In the genomic region with DNA sequence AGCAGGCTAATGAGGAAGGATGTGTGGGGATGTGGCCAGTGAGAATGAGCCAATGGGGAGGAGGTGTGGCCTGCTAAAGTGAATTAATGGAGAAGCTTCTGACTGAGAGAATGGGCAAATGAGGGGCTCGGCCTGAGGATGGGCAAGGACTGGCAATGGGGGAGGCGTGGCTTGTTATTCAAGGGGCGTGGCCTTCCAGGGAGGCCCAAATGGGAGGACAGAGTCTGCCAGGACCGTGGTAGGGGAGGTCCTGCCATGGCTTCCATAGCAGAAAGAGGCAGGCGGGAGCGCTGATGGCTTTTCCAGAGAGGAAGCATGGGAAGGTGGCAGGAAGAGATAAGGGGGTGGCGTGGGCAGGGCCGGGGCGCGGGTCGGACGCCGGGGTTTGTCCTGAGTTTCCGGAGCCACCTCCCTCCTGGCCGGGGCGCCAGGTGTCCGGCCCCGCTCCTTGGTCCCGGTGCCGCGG, we compare ENCODE assay signal across 8 mouse cellular contexts. TPM values are rescaled to one million over a fixed set of nuclear protein-coding genes. Genes with fewer than 3 reads are reported as not detected.
DNase-seq lines count a peak whose midpoint lies in the region; ATAC-seq and TF ChIP-seq lines count a peak whose summit lies in the region.

No protein-coding gene starts in this region.

- ATAC-seq in embryonic facial prominence, embryonic 11.5 days (replicated peaks; ENCODE audit: insufficient number of reproducible peaks, low FRiP score, low TSS enrichment, low read depth): 0 out of 2 replicates have a peak, but pooled peaks have one; percentile 41
- peak; percentile 72 for ATAC-seq in heart, embryonic 15.5 days (replicated peaks; ENCODE audit: insufficient number of reproducible peaks, insufficient read depth, low FRiP score, low read depth)
- peak; percentile 64 for ATAC-seq in kidney, postnatal 0 days (replicated peaks; ENCODE audit: low FRiP score, low read depth)
- ATAC-seq in stomach, embryonic 16.5 days (ENCODE audit: insufficient read depth, low FRiP score): peak; percentile 56

- peaks cover 0 to 37% of the 10 kb centered on the region in 2 experiments; a peak in 2 of 4 replicates for H3K4me1 ChIP-seq in MEL (ENCODE audit: control insufficient read depth in 1 of 2, insufficient read depth in 2 of 2, low read length in 2 of 2)
- no peaks in the 10 kb centered on the region for H3K4me1 ChIP-seq in embryonic facial prominence, embryonic 11.5 days (ENCODE audit: control insufficient read depth, insufficient read depth, low read length)
- H3K4me1 ChIP-seq in heart, embryonic 15.5 days (replicated peaks): peaks cover 24% of the 10 kb centered on the region
- 0 out of 2 replicates have a peak, but pooled peaks cover 5% of the 10 kb centered on the region for H3K4me1 ChIP-seq in kidney, postnatal 0 days (replicated peaks; ENCODE audit: insufficient read depth, low read length)
- 0 out of 2 replicates have a peak, but pooled peaks cover 4% of the 10 kb centered on the region for H3K4me1 ChIP-seq in stomach, embryonic 16.5 days (ENCODE audit: control insufficient read depth, insufficient read depth, low read length)

- 4% methylated on average over 20 of the region's 21 CpGs for WGBS in embryonic facial prominence, embryonic 11.5 days
- WGBS in heart, embryonic 15.5 days: 13% methylated on average over 21 of the region's 21 CpGs
- 11% methylated on average over 19 of the region's 21 CpGs for WGBS in kidney, postnatal 0 days
- WGBS in stomach, embryonic 16.5 days: 14% methylated on average over 21 of the region's 21 CpGs

- peak; percentile 93 for DNase-seq in MEL (ENCODE audit: low read depth, low spot score)
- DNase-seq in embryonic facial prominence, embryonic 11.5 days (ENCODE audit: low spot score): peak; percentile 35
- DNase-seq in kidney, postnatal 0 days (ENCODE audit: low spot score): peak; percentile 78
- DNase-seq in lung, postnatal 36 days: peak; percentile 90
- no peak for DNase-seq in layer of hippocampus, adult 18-20 months (ENCODE audit: low spot score in 2 of 2)
- no peak for DNase-seq in layer of hippocampus, adult 8-10 months (ENCODE audit: low spot score in 2 of 2)

- peak overlapping the region; percentile 46 for H3K9ac ChIP-seq in MEL (ENCODE audit: control insufficient read depth, low read depth, low read length, poor library complexity, severe bottlenecking)
- no peak overlapping the region for H3K9ac ChIP-seq in embryonic facial prominence, embryonic 11.5 days (replicated peaks; ENCODE audit: low read length)
- no peak overlapping the region for H3K9ac ChIP-seq in heart, embryonic 15.5 days
- H3K9ac ChIP-seq in kidney, postnatal 0 days (ENCODE audit: low read depth, low read length): peak overlapping the region; percentile 44
- H3K9ac ChIP-seq in stomach, embryonic 16.5 days (ENCODE audit: low read length): 0 out of 2 replicates have a peak overlapping the region, but pooled peaks have one; percentile 22

- peak overlapping the region; percentile 82 for H3K27ac ChIP-seq in MEL (ENCODE audit: control insufficient read depth, low read depth, low read length)
- H3K27ac ChIP-seq in embryonic facial prominence, embryonic 11.5 days (replicated peaks; ENCODE audit: low read depth, low read length): no peak overlapping the region; the same call in 1 of the 2 replicates
- H3K27ac ChIP-seq in heart, embryonic 15.5 days: peak overlapping the region; percentile 68
- 0 out of 2 replicates have a peak overlapping the region, but pooled peaks have one; percentile 50 for H3K27ac ChIP-seq in kidney, postnatal 0 days
- peak overlapping the region; percentile 42 for H3K27ac ChIP-seq in stomach, embryonic 16.5 days (ENCODE audit: low read length)

- H3K4me2 ChIP-seq in embryonic facial prominence, embryonic 11.5 days (ENCODE audit: low read depth, low read length): peak overlapping the region; percentile 38
- H3K4me2 ChIP-seq in heart, embryonic 15.5 days: peak overlapping the region; percentile 31; the same call in 1 of the 2 replicates
- peak overlapping the region; percentile 62 for H3K4me2 ChIP-seq in kidney, postnatal 0 days (ENCODE audit: low read length)
- peak overlapping the region; percentile 40 for H3K4me2 ChIP-seq in stomach, embryonic 16.5 days (ENCODE audit: low read depth, low read length)

- peak in 1 of 2 experiments; percentile 55; a peak in 2 of 4 replicates for TF ChIP-seq EP300 in MEL (IDR thresholded peaks at IDR 0.05; ENCODE audit: low read depth in 1 of 2, low read length in 2 of 2)

- peak in 1 of 2 experiments; percentile 48; a peak in 1 of 4 replicates for TF ChIP-seq POLR2A in MEL (IDR thresholded peaks at IDR 0.05; ENCODE audit: control insufficient read depth in 1 of 2, insufficient read depth in 1 of 2, low read depth in 1 of 2, low read length in 2 of 2, poor library complexity in 1 of 2)

- no peaks in the 10 kb centered on the region for H3K27me3 ChIP-seq in MEL (ENCODE audit: control insufficient read depth in 1 of 2, insufficient read depth in 2 of 2, low read length in 2 of 2)
- H3K27me3 ChIP-seq in embryonic facial prominence, embryonic 11.5 days (ENCODE audit: control insufficient read depth, insufficient read depth, low read length): no peaks in the 10 kb centered on the region
- no peaks in the 10 kb centered on the region for H3K27me3 ChIP-seq in heart, embryonic 15.5 days
- H3K27me3 ChIP-seq in kidney, postnatal 0 days (ENCODE audit: insufficient read depth, low read length): no peaks in the 10 kb centered on the region
- no peaks in the 10 kb centered on the region for H3K27me3 ChIP-seq in stomach, embryonic 16.5 days (ENCODE audit: control insufficient read depth, insufficient read depth, low read length)

- TF ChIP-seq CTCF in MEL (IDR thresholded peaks at IDR 0.05 in 2 of 3, conservative IDR thresholded peaks at IDR 0.05 in 1 of 3; ENCODE audit: control insufficient read depth in 1 of 3, insufficient read depth in 1 of 3, low read depth in 2 of 3, low read length in 3 of 3, poor library complexity in 1 of 3, severe bottlenecking in 1 of 3): no peak
- TF ChIP-seq CTCF in kidney, postnatal 0 days (IDR thresholded peaks at IDR 0.05; ENCODE audit: low read depth): no peak

- H3K36me3 ChIP-seq in MEL (ENCODE audit: control insufficient read depth in 1 of 2, insufficient read depth in 2 of 2, low read length in 2 of 2): peaks cover 0 to 28% of the 10 kb centered on the region in 2 experiments; a peak in 2 of 4 replicates
- no peaks in the 10 kb centered on the region for H3K36me3 ChIP-seq in embryonic facial prominence, embryonic 11.5 days (replicated peaks; ENCODE audit: control insufficient read depth, insufficient read depth, low read depth, low read length)
- H3K36me3 ChIP-seq in heart, embryonic 15.5 days: peaks cover 49% of the 10 kb centered on the region
- 0 out of 2 replicates have a peak, but pooled peaks cover 7% of the 10 kb centered on the region for H3K36me3 ChIP-seq in kidney, postnatal 0 days (ENCODE audit: insufficient read depth, low read length)
- H3K36me3 ChIP-seq in stomach, embryonic 16.5 days (ENCODE audit: control insufficient read depth, insufficient read depth, low read length): peaks cover 27% of the 10 kb centered on the region

- H3K79me2 ChIP-seq in MEL (ENCODE audit: control insufficient read depth, insufficient read depth, low read length, poor library complexity): no peaks in the 10 kb centered on the region

- no peaks in the 10 kb centered on the region for H3K9me3 ChIP-seq in MEL (replicated peaks; ENCODE audit: insufficient read depth, low read length)
- no peaks in the 10 kb centered on the region for H3K9me3 ChIP-seq in embryonic facial prominence, embryonic 11.5 days (replicated peaks; ENCODE audit: control insufficient read depth, low read length)
- H3K9me3 ChIP-seq in heart, embryonic 15.5 days (replicated peaks): no peaks in the 10 kb centered on the region
- H3K9me3 ChIP-seq in kidney, postnatal 0 days (replicated peaks; ENCODE audit: low read length): no peaks in the 10 kb centered on the region
- peaks cover 3% of the 10 kb centered on the region; the same call in 1 of the 2 replicates for H3K9me3 ChIP-seq in stomach, embryonic 16.5 days (replicated peaks; ENCODE audit: control insufficient read depth, low read length)

- H3K4me3 ChIP-seq in MEL (ENCODE audit: control insufficient read depth in 1 of 2, insufficient read depth in 1 of 2, low read depth in 2 of 2, low read length in 2 of 2): peak overlapping the region; percentile 20 to 55
- H3K4me3 ChIP-seq in embryonic facial prominence, embryonic 11.5 days (ENCODE audit: low read depth, low read length): peak overlapping the region; percentile 8; the same call in 1 of the 2 replicates
- H3K4me3 ChIP-seq in heart, embryonic 15.5 days: peak overlapping the region; percentile 13; the same call in 1 of the 2 replicates
- H3K4me3 ChIP-seq in kidney, postnatal 0 days (replicated peaks; ENCODE audit: low read depth, low read length): peak overlapping the region; percentile 30
- 0 out of 2 replicates have a peak overlapping the region, but pooled peaks have one; percentile 3 for H3K4me3 ChIP-seq in stomach, embryonic 16.5 days (replicated peaks; ENCODE audit: low read length)

- TF ChIP-seq RAD21 in MEL (IDR thresholded peaks at IDR 0.05; ENCODE audit: low read depth, low read length): no peak

RNA-seq across cellular contexts. Expression of a gene that starts 9.1 kb away (rescaled TPM):
- 310 and 359 TPM in 2 replicates for total RNA-seq in MEL (2012; rRNA removed)
- polyA plus RNA-seq in MEL (2012; ENCODE audit: insufficient read depth in 1 of 2, insufficient read length in 2 of 2, low read depth in 1 of 2, low replicate concordance in 2 of 2, missing spikeins in 1 of 2): 100 to 1,000 TPM in 1 of 2 experiments, not detected in 1; 482 TPM
- 190 and 194 TPM in 2 replicates for polyA plus RNA-seq in embryonic facial prominence, embryonic 11.5 days (2014; fragmentation: Nextera tagmentation; extraction: Ambion mirVana)
- 118 and 124 TPM in 2 replicates for polyA plus RNA-seq in heart, embryonic 15.5 days (2015; fragmentation: Nextera tagmentation; extraction: Ambion mirVana)
- polyA plus RNA-seq in kidney, postnatal 0 days (2015; fragmentation: Nextera tagmentation; extraction: Ambion mirVana): 213 and 221 TPM in 2 replicates
- 162 and 168 TPM in 2 replicates for polyA plus RNA-seq in stomach, embryonic 16.5 days (2015; fragmentation: Nextera tagmentation; extraction: Ambion mirVana)
- total RNA-seq in layer of hippocampus, adult 18-20 months (2021): 100 to 1,000 TPM; 143 to 144 TPM
- total RNA-seq in layer of hippocampus, adult 8-10 months (2022): 100 to 1,000 TPM; 103 to 147 (median 122) TPM

RNA-seq across cellular contexts. Expression of a gene that starts 12.4 kb away (rescaled TPM):
- 2.5 and 3.2 TPM in 2 replicates for total RNA-seq in MEL (2012; rRNA removed)
- polyA plus RNA-seq in MEL (2012; ENCODE audit: insufficient read depth in 1 of 2, insufficient read length in 2 of 2, low read depth in 1 of 2, low replicate concordance in 2 of 2, missing spikeins in 1 of 2): 1 to 10 TPM in 1 of 2 experiments, not detected in 1; 6.2 TPM
- polyA plus RNA-seq in embryonic facial prominence, embryonic 11.5 days (2014; fragmentation: Nextera tagmentation; extraction: Ambion mirVana): 10.2 and 10.6 TPM in 2 replicates
- polyA plus RNA-seq in heart, embryonic 15.5 days (2015; fragmentation: Nextera tagmentation; extraction: Ambion mirVana): 62.8 TPM in 2 replicates
- 24.6 and 26.6 TPM in 2 replicates for polyA plus RNA-seq in kidney, postnatal 0 days (2015; fragmentation: Nextera tagmentation; extraction: Ambion mirVana)
- polyA plus RNA-seq in stomach, embryonic 16.5 days (2015; fragmentation: Nextera tagmentation; extraction: Ambion mirVana): 65.8 and 76.3 TPM in 2 replicates
- total RNA-seq in layer of hippocampus, adult 18-20 months (2021): 1 to 10 TPM; 5.6 to 6.1 TPM
- 10 to 100 TPM in 1 of 4 experiments, 1 to 10 TPM in 3; 6.3 to 10.3 (median 8.7) TPM for total RNA-seq in layer of hippocampus, adult 8-10 months (2022)

RNA-seq across cellular contexts. Expression of a gene that starts 32.8 kb away (rescaled TPM):
- 13.1 and 15.8 TPM in 2 replicates for total RNA-seq in MEL (2012; rRNA removed)
- 10 to 100 TPM in 1 of 2 experiments, not detected in 1; 71.2 TPM for polyA plus RNA-seq in MEL (2012; ENCODE audit: insufficient read depth in 1 of 2, insufficient read length in 2 of 2, low read depth in 1 of 2, low replicate concordance in 2 of 2, missing spikeins in 1 of 2)
- polyA plus RNA-seq in embryonic facial prominence, embryonic 11.5 days (2014; fragmentation: Nextera tagmentation; extraction: Ambion mirVana): 981 and 984 TPM in 2 replicates
- polyA plus RNA-seq in heart, embryonic 15.5 days (2015; fragmentation: Nextera tagmentation; extraction: Ambion mirVana): 644 and 688 TPM in 2 replicates
- polyA plus RNA-seq in kidney, postnatal 0 days (2015; fragmentation: Nextera tagmentation; extraction: Ambion mirVana): 751 and 763 TPM in 2 replicates
- polyA plus RNA-seq in stomach, embryonic 16.5 days (2015; fragmentation: Nextera tagmentation; extraction: Ambion mirVana): 684 and 739 TPM in 2 replicates
- 1,000 to 10,000 TPM; 1,389 to 1,431 TPM for total RNA-seq in layer of hippocampus, adult 18-20 months (2021)
- 1,000 to 10,000 TPM; 1,057 to 1,355 (median 1,220) TPM for total RNA-seq in layer of hippocampus, adult 8-10 months (2022)

Comparison
In these comparisons a context has a peak if more than half of its experiments do, and no peak if none do; other contexts are left out.
1. DNase-seq: peak in MEL (single experiment), embryonic facial prominence, embryonic 11.5 days (single experiment), kidney, postnatal 0 days (single experiment) and lung, postnatal 36 days (single experiment); none in layer of hippocampus, adult 18-20 months (0 of 2) and layer of hippocampus, adult 8-10 months (0 of 2).
2. H3K9ac ChIP-seq: peak in MEL (single experiment), kidney, postnatal 0 days (single experiment) and stomach, embryonic 16.5 days (single experiment); none in embryonic facial prominence, embryonic 11.5 days (single experiment) and heart, embryonic 15.5 days (single experiment).
3. Peak in every context shown above with its lines, with median percentiles within 50 percentile points of each other: H3K4me3 ChIP-seq, ATAC-seq and H3K4me2 ChIP-seq.